Mouse (Mus musculus): Measurements from ENCODE around the gene Upk3b. TPM values are rescaled to one million over a fixed set of nuclear protein-coding genes. Genes with fewer than 3 reads are reported as not detected.

Upk3b gene
- polyA plus RNA-seq (2014; fragmentation: Nextera tagmentation; extraction: Ambion mirVana): 15.2 and 16.6 TPM in 2 replicates

DNA sequence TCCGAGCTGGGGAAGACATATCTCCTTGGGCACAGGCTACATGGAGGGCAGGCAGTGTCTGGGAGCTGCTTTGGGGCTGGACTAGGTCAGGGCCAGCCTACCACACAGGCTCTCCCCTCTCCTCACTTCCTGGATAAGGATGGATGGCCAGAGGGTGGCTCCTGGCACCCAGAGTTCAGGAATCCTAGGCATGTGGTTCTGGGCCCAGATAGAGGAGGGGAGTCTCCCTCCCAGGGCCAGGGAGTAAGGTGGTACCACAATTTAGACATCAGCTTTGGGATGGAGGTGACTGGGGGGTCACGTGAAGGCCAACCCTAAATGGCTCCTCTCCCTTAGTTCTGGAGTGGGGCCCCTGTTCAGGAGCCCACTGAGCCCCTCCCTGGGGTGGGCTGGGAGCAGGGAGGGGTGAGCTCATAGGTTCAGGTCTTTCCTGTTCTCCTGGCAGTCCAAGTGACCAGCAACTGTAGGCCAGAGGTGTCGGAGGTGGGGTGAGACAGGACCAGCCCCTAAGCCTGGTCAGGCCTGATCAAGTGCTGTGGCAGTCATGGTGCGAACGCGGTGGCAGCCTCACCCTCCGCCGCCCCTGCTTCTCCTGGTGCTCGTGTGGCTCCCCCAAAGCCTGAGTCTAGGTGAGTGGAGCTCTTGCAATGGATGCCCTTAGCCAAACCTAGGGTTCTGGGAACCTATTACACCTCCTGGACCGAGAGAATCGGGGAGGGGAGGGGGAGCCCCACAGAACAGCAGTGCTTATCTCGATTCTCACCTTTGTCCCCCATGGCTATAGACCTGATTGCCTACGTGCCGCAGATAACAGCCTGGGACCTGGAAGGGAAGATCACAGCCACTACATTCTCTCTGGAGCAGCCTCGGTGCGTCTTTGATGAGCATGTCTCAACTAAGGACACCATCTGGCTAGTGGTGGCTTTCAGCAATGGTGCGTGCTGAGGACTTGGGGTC, at the start of gene Upk3b:
Gene Upk3b (plus strand): TSS at position 239 of the 957 bp plus-strand sequence.
- Histone ChIP-seq H3K4me3 (ENCODE audit: low read depth, low read length) (no peak within 1 kb of the TSS), H3K27me3 (replicated peaks; ENCODE audit: control insufficient read depth, insufficient read depth, low read length) (no peaks in the 10 kb centered on the region), H3K9me3 (ENCODE audit: control insufficient read depth, low read length) (no peaks in the 10 kb centered on the region), H3K9ac (ENCODE audit: low read depth, low read length) (no peak within 1 kb of the TSS), H3K36me3 (ENCODE audit: control insufficient read depth, insufficient read depth, low read length) (no peaks in the 10 kb centered on the region), H3K27ac (ENCODE audit: low read depth, low read length) (no peak within 1 kb of the TSS), H3K4me1 (replicated peaks; ENCODE audit: control insufficient read depth, insufficient read depth, low read length) (peaks cover 8% of the 10 kb centered on the region; the same call in 1 of the 2 replicates), H3K4me2 (no peak within 1 kb of the TSS)
- ATAC-seq (replicated peaks; ENCODE audit: low FRiP score) (no peak; the same call in 1 of the 2 replicates), DNase-seq (ENCODE audit: low spot score) (no peak)
- 40% methylated on average over 17 of the region's 17 CpGs for WGBS

DNA sequence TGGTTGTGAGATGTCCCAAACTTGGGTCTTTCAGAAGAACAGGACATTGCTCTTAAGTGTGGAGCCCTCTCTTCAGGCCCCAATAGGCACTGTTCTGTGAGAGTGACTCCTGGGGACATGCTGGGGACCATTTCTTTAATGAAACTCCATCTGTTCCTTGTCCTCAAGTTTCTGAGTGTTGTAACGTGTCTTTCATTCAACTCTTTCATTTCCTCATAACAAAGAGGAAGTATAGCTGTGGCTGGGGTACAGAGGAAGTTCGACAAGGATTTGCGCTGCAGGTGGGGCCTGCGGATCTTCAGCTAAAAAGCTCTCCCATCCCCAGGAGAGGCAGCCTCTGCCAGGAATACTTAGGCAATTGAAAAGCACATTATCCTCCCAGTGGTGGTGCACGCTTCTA, 47.7 kb upstream of the Upk3b start:
- 47% methylated on average over 5 of the region's 5 CpGs for WGBS
- Histone ChIP-seq H3K4me2 (no peak overlapping the region), H3K9ac (ENCODE audit: low read depth, low read length) (no peak overlapping the region), H3K4me3 (ENCODE audit: low read depth, low read length) (no peak overlapping the region), H3K27ac (ENCODE audit: low read depth, low read length) (no peak overlapping the region), H3K9me3 (ENCODE audit: control insufficient read depth, low read length) (no peaks in the 10 kb centered on the region), H3K27me3 (replicated peaks; ENCODE audit: control insufficient read depth, insufficient read depth, low read length) (no peaks in the 10 kb centered on the region), H3K36me3 (ENCODE audit: control insufficient read depth, insufficient read depth, low read length) (no peaks in the 10 kb centered on the region), H3K4me1 (replicated peaks; ENCODE audit: control insufficient read depth, insufficient read depth, low read length) (peaks cover 4% of the 10 kb centered on the region)
- ATAC-seq (replicated peaks; ENCODE audit: low FRiP score): no peak
- DNase-seq (ENCODE audit: low spot score): no peak

DNA sequence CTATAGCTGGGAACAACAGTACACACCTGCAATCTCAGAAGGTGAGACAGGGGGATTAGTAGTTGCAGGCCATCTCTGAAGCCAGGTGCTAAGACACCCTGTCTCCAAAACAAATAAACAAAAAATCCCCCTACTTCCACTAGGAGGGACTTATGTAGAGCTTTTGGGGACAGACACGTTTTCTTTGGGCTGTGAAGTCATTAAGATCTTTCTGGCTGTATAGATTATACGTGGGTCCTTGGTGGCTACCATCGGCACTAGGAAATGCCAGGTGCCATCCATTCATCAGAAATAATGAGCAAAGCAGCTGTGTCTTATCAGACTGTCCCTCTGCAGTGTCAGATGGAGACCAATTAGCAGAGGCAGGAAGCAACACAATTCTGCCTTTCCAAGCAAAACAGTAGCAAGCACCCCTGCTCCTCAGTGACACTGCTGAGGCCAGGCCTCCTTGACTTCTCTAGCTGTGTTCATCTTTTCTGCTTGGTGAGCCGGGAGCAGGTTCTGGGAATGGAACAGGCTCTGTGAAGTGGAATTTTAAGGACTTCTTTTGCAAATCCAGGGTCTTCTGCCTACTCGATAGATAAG, 44.8 kb upstream of the Upk3b start:
- peaks cover 4% of the 10 kb centered on the region for H3K4me1 ChIP-seq (replicated peaks; ENCODE audit: control insufficient read depth, insufficient read depth, low read length)
- no peak overlapping the region for H3K27ac ChIP-seq (ENCODE audit: low read depth, low read length)
- H3K36me3 ChIP-seq (ENCODE audit: control insufficient read depth, insufficient read depth, low read length): peaks cover 2% of the 10 kb centered on the region; the same call in 1 of the 2 replicates
- H3K9ac ChIP-seq (ENCODE audit: low read depth, low read length): no peak overlapping the region
- H3K9me3 ChIP-seq (ENCODE audit: control insufficient read depth, low read length): no peaks in the 10 kb centered on the region
- ATAC-seq (replicated peaks; ENCODE audit: low FRiP score) (no peak), DNase-seq (ENCODE audit: low spot score) (no peak)
- no peaks in the 10 kb centered on the region for H3K27me3 ChIP-seq (replicated peaks; ENCODE audit: control insufficient read depth, insufficient read depth, low read length)
- no peak overlapping the region for H3K4me3 ChIP-seq (ENCODE audit: low read depth, low read length)
- H3K4me2 ChIP-seq: no peak overlapping the region
- 58% methylated on average over 5 of the region's 5 CpGs for WGBS

DNA sequence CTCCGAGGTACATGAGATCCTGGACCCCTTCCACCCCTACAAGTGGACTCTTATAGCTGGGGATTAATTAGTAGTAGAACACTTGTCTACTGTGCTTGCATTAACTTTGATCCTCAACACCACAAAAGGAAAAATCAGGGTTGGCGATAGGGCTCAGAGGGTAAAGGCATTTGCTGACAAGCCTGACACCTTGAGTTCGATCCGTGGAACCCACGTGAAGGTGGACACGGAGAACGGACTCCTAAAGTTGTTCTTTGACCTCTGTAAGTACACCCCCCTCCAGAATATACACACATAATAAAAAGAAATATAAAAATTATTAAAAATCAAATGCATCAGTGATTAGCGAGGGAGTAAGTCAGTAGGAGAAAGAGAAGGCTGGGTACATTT, 44.0 kb upstream of the Upk3b start:
- Histone ChIP-seq H3K27ac (ENCODE audit: low read depth, low read length) (no peak overlapping the region), H3K9me3 (ENCODE audit: control insufficient read depth, low read length) (no peaks in the 10 kb centered on the region), H3K4me3 (ENCODE audit: low read depth, low read length) (peak overlapping the region; percentile 79), H3K27me3 (replicated peaks; ENCODE audit: control insufficient read depth, insufficient read depth, low read length) (no peaks in the 10 kb centered on the region), H3K36me3 (ENCODE audit: control insufficient read depth, insufficient read depth, low read length) (peaks cover 8% of the 10 kb centered on the region; the same call in 1 of the 2 replicates), H3K4me1 (replicated peaks; ENCODE audit: control insufficient read depth, insufficient read depth, low read length) (peaks cover 4% of the 10 kb centered on the region), H3K9ac (ENCODE audit: low read depth, low read length) (no peak overlapping the region; the same call in 1 of the 2 replicates), H3K4me2 (no peak overlapping the region)
- ATAC-seq (replicated peaks; ENCODE audit: low FRiP score): peak; percentile 24
- no peak for DNase-seq (ENCODE audit: low spot score)
- WGBS: 65% methylated on average over 8 of the region's 8 CpGs

DNA sequence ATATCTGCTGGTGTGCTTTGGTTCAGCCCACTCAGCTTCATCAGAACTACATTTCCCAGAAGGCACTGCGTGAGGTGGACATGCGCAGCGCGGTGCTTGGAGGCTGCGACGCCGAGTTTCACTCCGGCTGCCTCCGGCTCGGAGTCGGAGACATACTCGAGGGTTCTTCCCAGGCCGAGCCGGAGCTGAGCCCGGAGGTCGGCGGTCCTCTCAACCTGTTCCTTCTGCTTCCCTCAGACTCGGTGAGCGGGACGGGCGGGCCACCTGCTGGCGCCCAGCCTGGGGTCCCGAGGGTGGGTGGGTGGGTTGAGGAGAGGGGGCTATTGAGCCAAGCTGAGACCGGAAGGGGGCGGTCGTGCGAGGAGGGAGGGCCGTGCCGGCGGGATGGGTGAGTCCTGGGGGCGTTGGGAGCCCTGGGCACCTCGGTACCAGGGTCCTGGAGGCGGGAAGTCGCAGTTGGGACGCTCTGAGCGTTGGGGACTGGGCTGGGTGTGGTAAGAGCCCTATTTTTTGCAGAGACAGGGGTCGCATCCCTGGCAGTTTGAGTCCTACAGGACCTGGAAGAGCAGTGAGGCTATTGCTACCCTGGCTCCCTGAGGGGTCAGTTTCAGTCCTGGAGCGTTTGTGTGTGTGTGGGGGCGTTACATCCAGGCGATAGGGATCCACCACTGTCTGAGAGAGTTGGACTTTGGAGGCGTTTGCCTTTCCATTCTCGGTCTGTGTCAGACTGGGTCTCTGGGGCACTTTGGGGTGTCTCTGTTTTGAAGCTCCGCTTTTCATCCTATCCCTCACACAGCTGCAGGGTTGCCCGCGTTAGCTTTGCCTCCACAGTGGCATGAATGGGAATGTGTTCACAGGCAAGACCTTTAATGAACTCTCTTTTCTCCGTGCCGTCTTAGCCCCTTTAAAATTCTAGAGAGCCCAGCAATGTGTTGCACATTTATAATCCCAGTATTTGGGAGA, 43.3 kb upstream of the Upk3b start, which contains the start of gene Dtx2:
Gene Dtx2 (plus strand): TSS at position 76 of the 963 bp plus-strand sequence.
- WGBS: 2% methylated on average over 47 of the region's 47 CpGs
- Histone ChIP-seq H3K4me1 (replicated peaks; ENCODE audit: control insufficient read depth, insufficient read depth, low read length) (peaks cover 4% of the 10 kb centered on the region), H3K36me3 (ENCODE audit: control insufficient read depth, insufficient read depth, low read length) (peaks cover 8% of the 10 kb centered on the region; the same call in 1 of the 2 replicates)

DNA sequence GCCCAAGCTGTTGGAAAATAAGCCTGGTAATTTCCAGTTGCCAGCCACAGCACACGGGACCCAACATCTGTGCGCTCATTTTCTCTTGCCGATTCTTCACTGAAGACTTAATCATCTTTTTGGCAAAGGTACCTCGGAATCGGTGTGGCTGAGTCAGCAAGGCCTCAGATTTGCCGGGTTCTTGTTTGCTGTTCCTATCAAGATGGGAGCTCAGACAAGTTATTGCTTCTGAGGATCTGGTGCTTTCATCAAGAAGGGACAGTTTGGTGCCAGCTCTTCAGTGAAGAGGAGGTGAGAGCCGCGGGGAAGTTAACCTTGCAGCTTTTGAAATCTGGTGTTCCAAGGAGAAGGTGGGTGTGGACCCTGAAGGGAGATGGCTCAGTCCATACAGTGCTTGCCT, 42.1 kb upstream of the Upk3b start:
- 89% methylated on average over 8 of the region's 8 CpGs for WGBS
- no peaks in the 10 kb centered on the region for H3K9me3 ChIP-seq (ENCODE audit: control insufficient read depth, low read length)
- H3K27ac ChIP-seq (ENCODE audit: low read depth, low read length): no peak overlapping the region
- no peak overlapping the region for H3K9ac ChIP-seq (ENCODE audit: low read depth, low read length)
- no peaks in the 10 kb centered on the region for H3K27me3 ChIP-seq (replicated peaks; ENCODE audit: control insufficient read depth, insufficient read depth, low read length)
- H3K4me1 ChIP-seq (replicated peaks; ENCODE audit: control insufficient read depth, insufficient read depth, low read length): peaks cover 4% of the 10 kb centered on the region
- DNase-seq (ENCODE audit: low spot score) (no peak), ATAC-seq (replicated peaks; ENCODE audit: low FRiP score) (no peak)
- H3K4me3 ChIP-seq (ENCODE audit: low read depth, low read length): no peak overlapping the region
- H3K36me3 ChIP-seq (ENCODE audit: control insufficient read depth, insufficient read depth, low read length): peaks cover 8% of the 10 kb centered on the region; the same call in 1 of the 2 replicates
- peak overlapping the region; percentile 92; the same call in 1 of the 2 replicates for H3K4me2 ChIP-seq

More for the DNA sequence above, 43.3 kb upstream of the Upk3b start, which contains the start of gene Dtx2:
- Histone ChIP-seq H3K4me2 (peak within 1 kb of the TSS; percentile 92), H3K27me3 (replicated peaks; ENCODE audit: control insufficient read depth, insufficient read depth, low read length) (no peaks in the 10 kb centered on the region), H3K9ac (ENCODE audit: low read depth, low read length) (peak within 1 kb of the TSS; percentile 83), H3K27ac (ENCODE audit: low read depth, low read length) (peak within 1 kb of the TSS; percentile 77), H3K9me3 (ENCODE audit: control insufficient read depth, low read length) (no peaks in the 10 kb centered on the region), H3K4me3 (ENCODE audit: low read depth, low read length) (peak within 1 kb of the TSS; percentile 79)
- peak; percentile 92 for ATAC-seq (replicated peaks; ENCODE audit: low FRiP score)
- DNase-seq (ENCODE audit: low spot score): peak; percentile 85

DNA sequence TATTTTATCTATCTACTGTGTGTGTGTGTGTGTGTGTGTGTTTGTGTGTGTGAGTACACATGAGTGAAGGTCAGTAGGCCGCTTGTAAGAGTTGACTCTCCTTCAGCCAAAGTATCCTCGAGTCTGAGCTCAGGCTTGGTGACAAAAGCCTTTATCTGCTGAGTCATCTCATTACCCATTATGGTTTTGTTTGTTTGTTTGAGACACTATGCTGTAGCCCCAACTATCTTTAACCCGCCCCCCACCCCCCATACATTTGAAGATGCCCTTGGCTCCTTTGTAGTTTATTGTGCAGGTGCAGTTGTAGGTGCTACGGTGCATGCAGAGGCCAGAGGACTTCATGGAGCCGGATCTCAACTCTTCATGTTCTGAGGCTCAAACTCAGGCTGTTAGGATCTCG, 37.1 kb upstream of the Upk3b start:
- Histone ChIP-seq H3K4me2 (no peak overlapping the region), H3K27me3 (replicated peaks; ENCODE audit: control insufficient read depth, insufficient read depth, low read length) (no peaks in the 10 kb centered on the region), H3K27ac (ENCODE audit: low read depth, low read length) (no peak overlapping the region), H3K36me3 (ENCODE audit: control insufficient read depth, insufficient read depth, low read length) (peaks cover 8% of the 10 kb centered on the region; the same call in 1 of the 2 replicates), H3K9ac (ENCODE audit: low read depth, low read length) (no peak overlapping the region), H3K4me3 (ENCODE audit: low read depth, low read length) (no peak overlapping the region), H3K9me3 (ENCODE audit: control insufficient read depth, low read length) (no peaks in the 10 kb centered on the region), H3K4me1 (replicated peaks; ENCODE audit: control insufficient read depth, insufficient read depth, low read length) (no peaks in the 10 kb centered on the region; the same call in 1 of the 2 replicates)
- DNase-seq (ENCODE audit: low spot score) (no peak), ATAC-seq (replicated peaks; ENCODE audit: low FRiP score) (no peak)
- WGBS: 88% methylated on average over 6 of the region's 6 CpGs

DNA sequence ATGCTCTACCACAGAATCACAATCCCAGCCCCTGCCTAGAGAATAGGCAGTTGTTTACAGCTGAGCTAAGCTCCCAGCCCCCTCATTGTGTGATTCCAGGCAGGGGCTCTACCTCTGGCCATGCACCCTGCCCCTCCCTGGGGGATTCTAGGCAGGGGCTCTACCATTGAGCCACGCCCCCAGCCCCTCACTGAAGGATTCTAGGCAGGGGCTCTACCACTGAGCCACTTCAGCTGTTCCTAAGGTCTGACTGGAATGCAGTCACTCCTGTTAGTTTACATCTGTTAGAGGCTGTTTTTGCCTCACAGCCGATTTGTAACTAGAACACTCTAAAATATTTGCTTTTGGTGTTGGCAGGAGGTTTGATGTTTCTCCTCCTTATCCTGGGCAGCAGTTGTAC, 36.0 kb upstream of the Upk3b start:
- H3K27ac ChIP-seq (ENCODE audit: low read depth, low read length): no peak overlapping the region
- H3K36me3 ChIP-seq (ENCODE audit: control insufficient read depth, insufficient read depth, low read length): peaks cover 8% of the 10 kb centered on the region; the same call in 1 of the 2 replicates
- ATAC-seq (replicated peaks; ENCODE audit: low FRiP score) (no peak), DNase-seq (ENCODE audit: low spot score) (no peak)
- no peak overlapping the region for H3K4me3 ChIP-seq (ENCODE audit: low read depth, low read length)
- WGBS: 57% methylated on average over 2 of the region's 2 CpGs
- no peak overlapping the region for H3K4me2 ChIP-seq
- no peaks in the 10 kb centered on the region for H3K27me3 ChIP-seq (replicated peaks; ENCODE audit: control insufficient read depth, insufficient read depth, low read length)
- H3K9ac ChIP-seq (ENCODE audit: low read depth, low read length): no peak overlapping the region
- H3K9me3 ChIP-seq (ENCODE audit: control insufficient read depth, low read length): no peaks in the 10 kb centered on the region
- H3K4me1 ChIP-seq (replicated peaks; ENCODE audit: control insufficient read depth, insufficient read depth, low read length): no peaks in the 10 kb centered on the region; the same call in 1 of the 2 replicates
